Mouse (Mus musculus) forebrain, postnatal 0 days (tissue): ENCODE data around the gene Tspan5. TPM values are rescaled to one million over a fixed set of nuclear protein-coding genes. Genes with fewer than 3 reads are reported as not detected.

Experiments
- ATAC-seq: fragments of 200-750 bp; cut with Nextera tagmentation; 2 replicates; pipeline ENCODE4 v1.8.0; 2017; ENCODE audit warnings: mild to moderate bottlenecking, moderate library complexity
- DNase-seq: peaks from one replicate; pipeline ENCODE4 v3.0.0-alpha.2; 2015
- H3K27ac ChIP-seq: fragments of 300-500 bp; sonication (generic); 2 replicates; pipeline ENCODE4 v1.5.1; 2014; ENCODE audit warnings: low read depth, mild to moderate bottlenecking, antibody characterized with exemption, low read length, moderate library complexity, mixed read lengths
- H3K27me3 ChIP-seq: fragments of 300-500 bp; sonication (generic); 2 replicates; pipeline ENCODE4 v1.6.1; 2014; ENCODE audit warnings: mild to moderate bottlenecking, low read length, mixed read lengths; ENCODE audit not compliant: insufficient read depth
- H3K36me3 ChIP-seq: fragments of 300-500 bp; sonication (generic); 2 replicates; pipeline ENCODE4 v1.6.1; 2014; ENCODE audit warnings: mild to moderate bottlenecking, moderate library complexity; ENCODE audit not compliant: insufficient read depth
- H3K4me1 ChIP-seq: fragments of 300-500 bp; sonication (generic); 2 replicates; pipeline ENCODE4 v1.6.1; 2014; ENCODE audit warnings: antibody characterized with exemption; ENCODE audit not compliant: insufficient read depth
- H3K4me2 ChIP-seq: fragments of 300-500 bp; sonication (generic); 2 replicates; pipeline ENCODE4 v1.6.1; 2014; ENCODE audit warnings: low read depth, mild to moderate bottlenecking, moderate library complexity
- H3K4me3 ChIP-seq: fragments of 300-500 bp; sonication (generic); 2 replicates; pipeline ENCODE4 v1.5.1; 2014; ENCODE audit warnings: low read depth, low read length, mixed read lengths
- H3K9ac ChIP-seq: fragments of 300-500 bp; sonication (generic); 2 replicates; pipeline ENCODE4 v1.6.1; 2014; ENCODE audit warnings: mild to moderate bottlenecking
- H3K9me3 ChIP-seq: fragments of 300-500 bp; sonication (generic); 2 replicates; pipeline ENCODE4 v1.6.1; 2016; ENCODE audit warnings: low read length
- CTCF ChIP-seq: sonication (generic); IDR thresholded peaks from 2 replicates; pipeline ENCODE4 v1.5.1; 2016; ENCODE audit warnings: antibody characterized with exemption, control low read depth, low read depth
- WGBS: fragments of 180-500 bp; shearing (Covaris S2); extraction: QIAGEN DNeasy Blood & Tissue Kit; methylation state at CpG from one replicate; pipeline ENCODE4 v1.1.7; 2014; 5-methylcytosine and 5-hydroxymethylcytosine counted together
- polyA plus RNA-seq: library from polyadenylated mRNA; unstranded; fragments of >200 nt; fragmentation: Nextera tagmentation; extraction: Ambion mirVana; gene quantifications from 2 replicates; pipeline ENCODE4 v1.2.1, GENCODE M21; 2015
- total RNA-seq: library from RNA; depleted of rRNA; stranded (reverse); fragments of >200 nt; gene quantifications from 2 replicates; pipeline ENCODE4 v1.2.3, GENCODE M21; 2014

Tspan5 gene
- total and polyA plus RNA-seq, 2 experiments from 2014 or later, result 96.8 to 149 TPM

DNA sequence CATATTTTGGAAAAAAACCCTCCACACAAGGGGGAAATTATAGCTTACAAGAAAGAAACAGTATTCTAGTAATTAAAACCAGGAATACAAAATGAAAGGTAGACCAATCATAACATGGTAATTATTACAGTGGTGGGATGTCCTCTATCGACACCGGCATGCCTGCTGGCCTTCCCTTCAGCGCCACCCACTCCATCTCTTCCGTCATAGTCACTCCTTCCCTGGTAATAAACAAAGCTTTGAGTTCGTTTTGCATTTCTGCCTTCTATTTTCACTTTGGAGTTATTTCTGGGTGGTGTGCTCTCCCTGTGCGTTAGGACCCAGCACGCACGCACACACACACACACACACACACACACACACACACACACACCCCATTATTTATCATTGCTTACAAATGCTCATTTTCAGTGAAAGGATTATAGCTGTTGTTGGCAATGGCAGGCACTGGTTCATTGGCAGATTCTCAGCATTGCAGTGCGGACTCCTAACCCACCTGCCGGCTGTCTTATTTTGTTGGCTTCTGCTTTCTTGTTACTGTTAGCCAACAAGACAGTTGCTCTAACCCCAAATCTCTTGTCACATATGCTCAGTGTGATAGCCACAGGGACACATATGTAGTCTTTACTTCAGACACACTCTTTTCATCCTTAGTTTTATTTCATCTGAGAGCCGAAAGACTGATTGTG lies 29.4 kb upstream of the Tspan5 start:
- no peak overlapping the region for H3K9ac ChIP-seq
- H3K36me3 ChIP-seq, result no peaks in the 10 kb centered on the region
- ATAC-seq, result peak; percentile 46
- 48% methylated on average over 11 of the region's 11 CpGs for WGBS
- DNase-seq, result peak; percentile 45
- H3K9me3 ChIP-seq, result no peaks in the 10 kb centered on the region
- no peak overlapping the region for H3K27ac ChIP-seq
- no peak for TF ChIP-seq CTCF
- H3K4me1 ChIP-seq, result no peaks in the 10 kb centered on the region; the same call in 1 of the 2 replicates
- no peak overlapping the region for H3K4me3 ChIP-seq
- H3K4me2 ChIP-seq, result peak overlapping the region; percentile 20; the same call in 1 of the 2 replicates
- no peaks in the 10 kb centered on the region for H3K27me3 ChIP-seq

GRCm38 (mm10) chr3:138713141-138713540 lies 28.9 kb upstream of the Tspan5 start:
- Histone ChIP-seq H3K27ac (no peak overlapping the region), H3K36me3 (no peaks in the 10 kb centered on the region), H3K27me3 (no peaks in the 10 kb centered on the region), H3K4me3 (no peak overlapping the region), H3K9ac (no peak overlapping the region), H3K9me3 (no peaks in the 10 kb centered on the region), H3K4me2 (no peak overlapping the region), H3K4me1 (no peaks in the 10 kb centered on the region; the same call in 1 of the 2 replicates)
- WGBS, result 40% methylated on average over 6 of the region's 6 CpGs
- TF ChIP-seq CTCF, result peak; percentile 55
- DNase-seq (peak; percentile 47), ATAC-seq (peak; percentile 52; the same call in 1 of the 2 replicates)

- no peak overlapping the region for H3K4me3 ChIP-seq
- H3K9ac ChIP-seq, result no peak overlapping the region
- ATAC-seq, result no peak
- no peaks in the 10 kb centered on the region for H3K9me3 ChIP-seq
- H3K4me2 ChIP-seq, result no peak overlapping the region
- no peaks in the 10 kb centered on the region; the same call in 1 of the 2 replicates for H3K4me1 ChIP-seq
- TF ChIP-seq CTCF, result no peak
- H3K27ac ChIP-seq, result no peak overlapping the region
- H3K27me3 ChIP-seq, result no peaks in the 10 kb centered on the region
- DNase-seq, result no peak
- no peaks in the 10 kb centered on the region for H3K36me3 ChIP-seq
- WGBS, result 57% methylated on average over 2 of the region's 2 CpGs
Observed at GRCm38 (mm10) chr3:138714788-138715187, 27.2 kb upstream of the Tspan5 start.

GRCm38 (mm10) chr3:138715212-138715611 lies 26.8 kb upstream of the Tspan5 start:
- Histone ChIP-seq H3K27me3 (no peaks in the 10 kb centered on the region), H3K9me3 (no peaks in the 10 kb centered on the region), H3K4me1 (no peaks in the 10 kb centered on the region; the same call in 1 of the 2 replicates), H3K9ac (no peak overlapping the region), H3K27ac (no peak overlapping the region), H3K4me2 (no peak overlapping the region), H3K36me3 (no peaks in the 10 kb centered on the region), H3K4me3 (no peak overlapping the region)
- 81% methylated on average over 4 of the region's 4 CpGs for WGBS
- no peak for DNase-seq
- TF ChIP-seq CTCF, result no peak
- ATAC-seq, result no peak

DNA sequence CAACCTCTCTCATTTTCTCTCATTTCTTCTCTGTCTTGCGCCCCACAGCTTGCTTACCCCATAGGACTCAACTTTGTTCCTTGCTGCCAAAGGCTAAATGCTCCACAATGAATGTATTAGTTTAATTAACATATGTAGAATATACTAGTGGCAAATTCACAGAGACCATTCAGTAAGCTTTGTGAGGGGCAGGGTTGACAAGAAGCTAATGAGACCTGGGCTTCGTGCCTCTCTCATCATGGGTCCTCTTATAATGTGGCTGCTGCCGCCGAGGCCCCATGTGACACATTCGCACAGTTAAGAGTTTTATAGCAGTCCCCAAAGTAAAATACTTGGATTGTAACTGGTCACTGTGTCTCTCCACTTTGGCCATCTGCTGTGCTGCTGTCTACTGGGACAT lies 25.0 kb upstream of the Tspan5 start:
- no peak overlapping the region for H3K4me2 ChIP-seq
- TF ChIP-seq CTCF, result no peak
- H3K36me3 ChIP-seq, result no peaks in the 10 kb centered on the region
- H3K9me3 ChIP-seq, result no peaks in the 10 kb centered on the region
- H3K4me1 ChIP-seq, result no peaks in the 10 kb centered on the region; the same call in 1 of the 2 replicates
- no peak for DNase-seq
- 33% methylated on average over 5 of the region's 5 CpGs for WGBS
- no peak overlapping the region for H3K27ac ChIP-seq
- H3K4me3 ChIP-seq, result no peak overlapping the region
- H3K27me3 ChIP-seq, result no peaks in the 10 kb centered on the region
- no peak for ATAC-seq
- no peak overlapping the region for H3K9ac ChIP-seq

DNA sequence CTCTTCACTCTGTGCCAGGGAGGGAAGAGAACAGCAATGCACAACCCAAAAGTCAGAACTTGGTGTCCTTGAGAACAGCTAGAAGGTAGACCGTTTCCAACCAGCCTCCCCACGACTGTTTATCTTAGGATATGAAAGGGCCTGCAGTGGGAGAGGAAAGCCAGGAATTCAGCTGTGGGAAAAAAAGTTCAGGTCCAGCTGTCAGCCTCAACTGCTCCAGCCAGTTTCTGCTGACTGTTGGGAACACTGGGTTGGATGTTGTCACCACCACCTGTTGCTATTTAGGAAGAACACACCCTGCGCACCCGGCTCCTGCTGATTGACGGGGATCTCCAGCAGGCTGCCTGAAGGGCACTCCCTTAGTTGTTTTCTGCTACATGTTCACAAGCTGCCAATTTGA lies 19.8 kb upstream of the Tspan5 start:
- ATAC-seq (no peak), DNase-seq (no peak)
- H3K4me3 ChIP-seq, result no peak overlapping the region
- H3K9ac ChIP-seq, result no peak overlapping the region
- WGBS, result 86% methylated on average over 5 of the region's 5 CpGs
- no peaks in the 10 kb centered on the region for H3K36me3 ChIP-seq
- no peaks in the 10 kb centered on the region for H3K27me3 ChIP-seq
- H3K4me2 ChIP-seq, result no peak overlapping the region
- H3K9me3 ChIP-seq, result no peaks in the 10 kb centered on the region
- H3K27ac ChIP-seq, result no peak overlapping the region
- no peak for TF ChIP-seq CTCF
- H3K4me1 ChIP-seq, result no peaks in the 10 kb centered on the region

- Histone ChIP-seq H3K9me3 (no peaks in the 10 kb centered on the region), H3K36me3 (no peaks in the 10 kb centered on the region), H3K4me1 (no peaks in the 10 kb centered on the region), H3K27me3 (no peaks in the 10 kb centered on the region), H3K4me2 (no peak overlapping the region), H3K4me3 (no peak overlapping the region), H3K9ac (no peak overlapping the region), H3K27ac (no peak overlapping the region)
- DNase-seq (no peak), ATAC-seq (no peak)
- TF ChIP-seq CTCF, result no peak
- 83% methylated on average over 8 of the region's 8 CpGs for WGBS
Observed at GRCm38 (mm10) chr3:138727571-138727970, 14.4 kb upstream of the Tspan5 start.
